Mouse (Mus musculus) small intestine, adult 2 months (tissue): ENCODE data around the gene Rex1bd. TPM values are rescaled to one million over a fixed set of nuclear protein-coding genes. Genes with fewer than 3 reads are reported as not detected.

Experiments used
- H3K27ac ChIP-seq: fragments of 200-500 bp; 2 replicates; pipeline ENCODE4 v1.5.1; 2012; ENCODE audit warnings: low read depth, low read length, control low read depth, inconsistent platforms; ENCODE audit not compliant: insufficient read depth
- H3K27me3 ChIP-seq: fragments of 200-500 bp; 2 replicates; pipeline ENCODE4 v1.6.1; 2012; ENCODE audit warnings: mild to moderate bottlenecking, moderate library complexity, low read length, inconsistent platforms; ENCODE audit not compliant: control insufficient read depth, insufficient read depth
- H3K36me3 ChIP-seq: fragments of 200-500 bp; 2 replicates; pipeline ENCODE4 v1.6.1; 2012; ENCODE audit warnings: mild to moderate bottlenecking, low read length, control low read depth, inconsistent platforms; ENCODE audit not compliant: control insufficient read depth, insufficient read depth
- H3K4me1 ChIP-seq: fragments of 200-500 bp; 2 replicates; pipeline ENCODE4 v1.6.1; 2012; ENCODE audit warnings: low read length, inconsistent platforms, mixed read lengths; ENCODE audit not compliant: control insufficient read depth, insufficient read depth, insufficient read length
- H3K4me3 ChIP-seq: fragments of 200-500 bp; 2 replicates; pipeline ENCODE4 v1.5.1; 2012; ENCODE audit warnings: low read depth, mild to moderate bottlenecking, control low read depth, inconsistent platforms, low read length, moderate library complexity
- CTCF ChIP-seq: fragments of 200-500 bp; IDR thresholded peaks from 2 replicates; pipeline ENCODE4 v1.5.1; 2012; ENCODE audit warnings: low read depth, mild to moderate bottlenecking, control low read depth, inconsistent platforms, low read length, moderate library complexity, mixed read lengths; ENCODE audit not compliant: insufficient replicate concordance, insufficient read length; ENCODE audit errors: extremely low read depth
- POLR2A ChIP-seq: fragments of 200-500 bp; IDR thresholded peaks from 2 replicates; pipeline ENCODE4 v1.6.1; 2012; ENCODE audit warnings: low read depth, mild to moderate bottlenecking, control low read depth, inconsistent platforms, low read length, moderate library complexity
- WGBS: fragments of 180-500 bp; shearing (Covaris S2); methylation state at CpG from one replicate; pipeline ENCODE4 v1.1.7; 2018; 5-methylcytosine and 5-hydroxymethylcytosine counted together
- polyA plus RNA-seq: library from polyadenylated mRNA; depleted of rRNA; stranded (reverse); fragments of >200 nt; gene quantifications from 2 replicates; pipeline ENCODE4 v1.2.3, GENCODE M21; 2012; rRNA removed

The Rex1bd gene
- 137 and 244 TPM in 2 replicates for polyA plus RNA-seq

- Histone ChIP-seq H3K36me3 (peaks cover 16% of the 10 kb centered on the region), H3K4me3 (peak within 1 kb of the TSS; percentile 70), H3K27ac (no peak within 1 kb of the TSS; the same call in 1 of the 2 replicates), H3K4me1 (peaks cover 19% of the 10 kb centered on the region), H3K27me3 (no peaks in the 10 kb centered on the region)
- TF ChIP-seq CTCF, result peak; percentile 78
- peak; percentile 33; the same call in 1 of the 2 replicates for TF ChIP-seq POLR2A
- 3% methylated on average over 40 of the region's 40 CpGs for WGBS
Measured at GRCm38 (mm10) chr8:70506328-70507026, at the start of gene Rex1bd. Gene Rex1bd (minus strand): TSS chr8:70506752.

GRCm38 (mm10) chr8:70555079-70555747, 48.7 kb upstream of the Rex1bd start:
- WGBS, result 26% methylated on average over 4 of the region's 4 CpGs
- Histone ChIP-seq H3K27ac (peak overlapping the region; percentile 52; the same call in 1 of the 2 replicates), H3K27me3 (no peaks in the 10 kb centered on the region), H3K4me3 (no peak overlapping the region), H3K4me1 (peaks cover 42% of the 10 kb centered on the region), H3K36me3 (no peaks in the 10 kb centered on the region)
- no peak for TF ChIP-seq POLR2A
- no peak for TF ChIP-seq CTCF

DNA sequence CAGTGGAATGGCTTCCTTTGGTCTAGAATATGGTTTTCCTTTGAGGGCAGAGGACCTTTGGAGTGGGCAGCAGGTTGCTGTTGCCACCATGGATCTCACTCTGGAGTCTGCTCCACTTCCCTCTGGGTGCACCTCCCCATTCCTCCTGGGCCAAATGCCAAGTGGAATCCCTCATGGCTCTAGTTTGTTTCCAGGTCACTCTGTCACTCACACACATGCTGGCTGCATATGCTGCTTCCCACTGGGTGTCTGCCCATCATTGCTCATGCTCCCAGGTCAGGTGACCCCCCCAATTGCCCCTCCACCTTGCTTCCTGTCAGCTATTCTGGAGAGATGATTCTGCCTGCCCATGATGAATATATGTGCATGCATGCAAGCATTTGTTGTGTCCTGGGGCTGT, 47.2 kb upstream of the Rex1bd start:
- Histone ChIP-seq H3K27me3 (no peaks in the 10 kb centered on the region), H3K27ac (no peak overlapping the region), H3K4me1 (peaks cover 35% of the 10 kb centered on the region), H3K4me3 (no peak overlapping the region), H3K36me3 (no peaks in the 10 kb centered on the region)
- no peak for TF ChIP-seq POLR2A
- no peak for TF ChIP-seq CTCF

DNA sequence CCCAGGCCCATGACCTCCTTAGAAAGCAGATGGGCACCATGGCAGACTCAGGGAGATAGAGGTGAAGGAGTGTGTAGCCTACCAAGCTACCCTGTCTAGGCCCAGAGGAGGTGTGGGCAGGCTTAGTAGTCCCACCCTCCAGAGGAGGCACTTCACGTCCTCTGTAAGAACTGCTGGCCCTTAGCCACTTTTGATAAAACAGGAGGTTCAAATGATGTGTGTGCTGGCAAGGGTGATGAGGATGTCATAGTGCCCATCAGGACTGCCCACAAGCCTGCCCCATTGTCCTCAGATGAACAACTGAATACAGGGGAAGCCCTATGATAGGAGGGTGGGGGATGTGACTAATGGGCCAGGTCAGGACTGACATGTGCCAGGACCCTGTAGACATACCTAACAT, 46.3 kb upstream of the Rex1bd start:
- Histone ChIP-seq H3K27me3 (no peaks in the 10 kb centered on the region), H3K4me3 (no peak overlapping the region), H3K36me3 (no peaks in the 10 kb centered on the region), H3K4me1 (peaks cover 35% of the 10 kb centered on the region), H3K27ac (no peak overlapping the region)
- WGBS, result 13% methylated on average over 1 of the region's 1 CpGs
- TF ChIP-seq POLR2A (no peak), CTCF (no peak)

GRCm38 (mm10) chr8:70551558-70552161, 45.1 kb upstream of the Rex1bd start:
- Histone ChIP-seq H3K4me1 (peaks cover 35% of the 10 kb centered on the region), H3K27me3 (no peaks in the 10 kb centered on the region), H3K36me3 (no peaks in the 10 kb centered on the region), H3K27ac (no peak overlapping the region), H3K4me3 (no peak overlapping the region)
- TF ChIP-seq CTCF (no peak), POLR2A (no peak)
- WGBS, result 72% methylated on average over 3 of the region's 3 CpGs

DNA sequence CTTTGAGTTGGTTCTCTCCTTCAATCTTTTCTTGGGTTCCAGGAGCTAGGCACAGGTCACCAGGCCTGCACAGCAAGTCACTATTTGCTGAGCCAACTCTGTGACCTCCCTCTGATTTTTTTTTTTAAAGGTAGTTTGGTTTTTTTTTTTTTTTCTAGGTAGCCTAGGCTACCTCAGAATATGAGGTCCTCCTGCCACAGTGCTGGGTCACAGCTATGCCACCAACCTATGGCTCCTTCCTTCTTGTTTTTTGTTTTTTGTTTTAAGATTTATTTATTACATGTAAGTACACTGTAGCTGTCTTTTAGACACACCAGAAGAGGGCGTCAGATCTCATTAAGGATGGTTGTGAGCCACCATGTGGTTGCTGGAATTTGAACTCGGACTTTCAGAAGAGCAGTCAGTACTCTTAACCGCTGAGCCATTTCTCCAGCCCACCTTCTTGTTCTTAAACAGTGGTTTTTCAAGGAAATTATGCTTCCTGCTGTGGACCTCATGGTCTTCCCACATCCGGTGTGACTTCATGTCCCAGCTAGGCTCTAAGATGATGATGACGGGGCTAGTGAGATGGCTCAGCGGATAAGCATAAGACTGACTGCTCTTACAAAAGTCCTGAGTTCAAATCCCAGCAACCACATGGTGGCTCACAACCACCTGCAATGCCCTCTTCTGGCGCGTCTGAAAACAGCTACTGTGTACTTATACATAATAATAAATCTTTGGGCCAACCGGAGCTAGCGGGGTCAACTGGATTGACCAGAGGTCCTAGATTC, 43.0 kb upstream of the Rex1bd start:
- Histone ChIP-seq H3K36me3 (no peaks in the 10 kb centered on the region), H3K4me3 (no peak overlapping the region), H3K27me3 (no peaks in the 10 kb centered on the region), H3K4me1 (peaks cover 28% of the 10 kb centered on the region), H3K27ac (no peak overlapping the region)
- TF ChIP-seq POLR2A, result no peak
- TF ChIP-seq CTCF, result no peak
- 87% methylated on average over 10 of the region's 10 CpGs for WGBS
